14 mouse cellular contexts compared by ENCODE assay signal in genomic region chr12:25534620-25534950, GRCm38 (mm10).
DNase-seq lines count a peak whose midpoint lies in the region; ATAC-seq and TF ChIP-seq lines count a peak whose summit lies in the region.
"Had no signal": no experiment of that assay in that cellular context is flagged by ENCODE, and none has a peak within 500 bp of the region (broad histone marks: within the 10 kb centered on the region; RNA-seq: fewer than 3 reads in every experiment).

No protein-coding gene starts in this region.

- intact Hi-C loops in heart, adult 2 months (cut with DNase I): loop anchor here (10.0 kb wide), 1 partner anchor 440 kb away; the partner anchor contains the start of gene Id2

- no peak overlapping the region for H3K9ac ChIP-seq in heart, embryonic 12.5 days
- no peak overlapping the region for H3K9ac ChIP-seq in heart, adult 2 months (ENCODE audit: low read depth, low read length)
- no peak overlapping the region for H3K9ac ChIP-seq in lung, embryonic 14.5 days
- H3K9ac ChIP-seq: hindbrain, embryonic 14.5 days; liver, embryonic 12.5 days had no signal

- ATAC-seq in heart, embryonic 12.5 days (ENCODE audit: insufficient number of reproducible peaks, low FRiP score): no peak
- ATAC-seq in lung, embryonic 14.5 days (ENCODE audit: insufficient read depth): peak; percentile 45; the same call in 1 of the 2 replicates
- ATAC-seq: liver, embryonic 12.5 days had no signal

- H3K27ac ChIP-seq in heart, embryonic 12.5 days (ENCODE audit: poor library complexity, severe bottlenecking): peak overlapping the region; percentile 18; the same call in 1 of the 2 replicates
- no peak overlapping the region for H3K27ac ChIP-seq in heart, adult 2 months
- no peak overlapping the region for H3K27ac ChIP-seq in lung, embryonic 14.5 days (ENCODE audit: low read depth)
- H3K27ac ChIP-seq in limb, embryonic 10.5 days: peak overlapping the region; percentile 81
- H3K27ac ChIP-seq in midbrain, embryonic 10.5 days (replicated peaks): no peak overlapping the region
- H3K27ac ChIP-seq: hindbrain, embryonic 14.5 days; liver, embryonic 12.5 days had no signal

- TF ChIP-seq POLR2A in heart, adult 2 months (IDR thresholded peaks at IDR 0.05; ENCODE audit: insufficient read depth, low read depth, low read length): no peak

- 66% methylated on average over 5 of the region's 5 CpGs for whole genome bisulfite sequencing in heart, embryonic 12.5 days
- WGBS in heart, adult 2 months: 84% methylated on average over 5 of the region's 5 CpGs
- WGBS in lung, embryonic 14.5 days: 31% methylated on average over 5 of the region's 5 CpGs
- 34% methylated on average over 5 of the region's 5 CpGs for WGBS in limb, embryonic 10.5 days
- WGBS in midbrain, embryonic 10.5 days: 69% methylated on average over 5 of the region's 5 CpGs

- TF ChIP-seq CTCF in heart, adult 2 months (IDR thresholded peaks at IDR 0.05): no peak
- TF ChIP-seq CTCF in lung, embryonic 14.5 days (IDR thresholded peaks at IDR 0.05; ENCODE audit: low read depth): no peak

- no peak overlapping the region for H3K4me3 ChIP-seq in heart, embryonic 12.5 days
- H3K4me3 ChIP-seq in heart, adult 2 months: no peak overlapping the region
- H3K4me3 ChIP-seq in lung, embryonic 14.5 days (ENCODE audit: low read depth, low read length): no peak overlapping the region
- H3K4me3 ChIP-seq in limb, embryonic 10.5 days: no peak overlapping the region
- H3K4me3 ChIP-seq in midbrain, embryonic 10.5 days: no peak overlapping the region
- H3K4me3 ChIP-seq: liver, embryonic 12.5 days had no signal

- no peaks in the 10 kb centered on the region for H3K79me2 ChIP-seq in heart, adult 2 months (replicated peaks; ENCODE audit: control insufficient read depth, insufficient read depth, low read length)

- no peak for DNase-seq in heart, adult 2 months
- peak; percentile 15 for DNase-seq in lung, embryonic 14.5 days
- DNase-seq in lung, postnatal 36 days: no peak
- DNase-seq in limb, embryonic 10.5 days (ENCODE audit: low spot score): no peak
- no peak for DNase-seq in midbrain, embryonic 10.5 days (ENCODE audit: low spot score)
- no peak for DNase-seq in thymus, postnatal 4 days
- DNase-seq in layer of hippocampus, adult 11-12 months (ENCODE audit: low spot score): no peak
- DNase-seq: adrenal gland, adult 2 months; cerebellum, adult 18-20 months; kidney, postnatal 36 days; thymus, adult 2 months had no signal

- no peaks in the 10 kb centered on the region for H3K9me3 ChIP-seq in heart, embryonic 12.5 days (replicated peaks)
- H3K9me3 ChIP-seq in lung, embryonic 14.5 days (ENCODE audit: low read depth, low read length): no peaks in the 10 kb centered on the region
- H3K9me3 ChIP-seq in limb, embryonic 10.5 days (replicated peaks): no peaks in the 10 kb centered on the region
- H3K9me3 ChIP-seq in midbrain, embryonic 10.5 days (replicated peaks): no peaks in the 10 kb centered on the region
- H3K9me3 ChIP-seq: liver, embryonic 12.5 days had no signal

- no peak overlapping the region for H3K4me2 ChIP-seq in heart, embryonic 12.5 days
- no peak overlapping the region for H3K4me2 ChIP-seq in lung, embryonic 14.5 days
- H3K4me2 ChIP-seq: hindbrain, embryonic 14.5 days; liver, embryonic 12.5 days had no signal

- no peaks in the 10 kb centered on the region for H3K27me3 ChIP-seq in heart, embryonic 12.5 days (replicated peaks)
- no peaks in the 10 kb centered on the region for H3K27me3 ChIP-seq in heart, adult 2 months (ENCODE audit: control insufficient read depth, insufficient read depth, low read length)
- H3K27me3 ChIP-seq in lung, embryonic 14.5 days (ENCODE audit: insufficient read depth, low read length): no peaks in the 10 kb centered on the region
- H3K27me3 ChIP-seq in limb, embryonic 10.5 days (ENCODE audit: low read depth, poor library complexity, severe bottlenecking): no peaks in the 10 kb centered on the region
- H3K27me3 ChIP-seq in midbrain, embryonic 10.5 days (ENCODE audit: low read depth, poor library complexity, severe bottlenecking): no peaks in the 10 kb centered on the region
- H3K27me3 ChIP-seq: liver, embryonic 12.5 days had no signal

- H3K36me3 ChIP-seq in heart, embryonic 12.5 days: no peaks in the 10 kb centered on the region
- no peaks in the 10 kb centered on the region for H3K36me3 ChIP-seq in heart, adult 2 months (ENCODE audit: control insufficient read depth, insufficient read depth, low read length)
- no peaks in the 10 kb centered on the region for H3K36me3 ChIP-seq in lung, embryonic 14.5 days (ENCODE audit: insufficient read depth)
- no peaks in the 10 kb centered on the region for H3K36me3 ChIP-seq in limb, embryonic 10.5 days
- H3K36me3 ChIP-seq in midbrain, embryonic 10.5 days: no peaks in the 10 kb centered on the region
- H3K36me3 ChIP-seq: liver, embryonic 12.5 days had no signal

- peaks cover 19% of the 10 kb centered on the region; the same call in 1 of the 2 replicates for H3K4me1 ChIP-seq in heart, embryonic 12.5 days (replicated peaks)
- peaks cover 5% of the 10 kb centered on the region; the same call in 1 of the 2 replicates for H3K4me1 ChIP-seq in heart, adult 2 months (ENCODE audit: control insufficient read depth, insufficient read depth, low read length)
- peaks cover 5% of the 10 kb centered on the region; the same call in 1 of the 2 replicates for H3K4me1 ChIP-seq in lung, embryonic 14.5 days (ENCODE audit: insufficient read depth)
- H3K4me1 ChIP-seq in limb, embryonic 10.5 days: peaks cover 34% of the 10 kb centered on the region
- no peaks in the 10 kb centered on the region for H3K4me1 ChIP-seq in midbrain, embryonic 10.5 days
- H3K4me1 ChIP-seq: liver, embryonic 12.5 days had no signal

- TF ChIP-seq EP300 in heart, adult 2 months (IDR thresholded peaks at IDR 0.05; ENCODE audit: insufficient read depth, low read depth, low read length): no peak

Comparison
In these comparisons a context has a peak if more than half of its experiments do, and no peak if none do; other contexts are left out.
1. H3K27ac ChIP-seq: peak in heart, embryonic 12.5 days (single experiment) and limb, embryonic 10.5 days (single experiment); none in heart, adult 2 months (single experiment), lung, embryonic 14.5 days (single experiment) and midbrain, embryonic 10.5 days (single experiment).